Mouse (Mus musculus) heart, embryonic 16.5 days (tissue): Measurements from ENCODE around the gene Cct3. TPM values are rescaled to one million over a fixed set of nuclear protein-coding genes. Genes with fewer than 3 reads are reported as not detected.
A peak's percentile ranks its signal among the peaks of the same experiment; 100 is the strongest.
"Not testable (repeated sequence)": the region's sequence is repeated elsewhere in the genome, so short reads cannot be mapped to it uniquely, and the experiment has no call there.

ENCODE experiments used
- ATAC-seq: fragments of 200-750 bp; cut with Nextera tagmentation; replicated peaks from 2 replicates; pipeline ENCODE4 v1.8.0; 2017; ENCODE audit warnings: moderate number of reproducible peaks; ENCODE audit not compliant: insufficient read depth, low FRiP score; ENCODE audit errors: extremely low read depth
- H3K27ac ChIP-seq: fragments of 300-500 bp; sonication (generic); 2 replicates; pipeline ENCODE4 v1.5.1; 2014; ENCODE audit warnings: mild to moderate bottlenecking, low read length, control low read depth, moderate library complexity
- H3K27me3 ChIP-seq: fragments of 300-500 bp; sonication (generic); 2 replicates; pipeline ENCODE4 v1.6.1; 2014; ENCODE audit warnings: low read length, mixed read lengths; ENCODE audit not compliant: control insufficient read depth, insufficient read depth
- H3K36me3 ChIP-seq: fragments of 300-500 bp; sonication (generic); 2 replicates; pipeline ENCODE4 v1.6.1; 2014; ENCODE audit not compliant: control insufficient read depth, insufficient read depth
- H3K4me1 ChIP-seq: fragments of 300-500 bp; sonication (generic); 2 replicates; pipeline ENCODE4 v1.6.1; 2014; ENCODE audit warnings: low read length, mixed read lengths; ENCODE audit not compliant: control insufficient read depth, insufficient read depth
- H3K4me2 ChIP-seq: fragments of 300-500 bp; sonication (generic); 2 replicates; pipeline ENCODE4 v1.6.1; 2014; ENCODE audit warnings: low read depth, mild to moderate bottlenecking, control low read depth, low read length
- H3K4me3 ChIP-seq: fragments of 300-500 bp; sonication (generic); 2 replicates; pipeline ENCODE4 v1.5.1; 2014; ENCODE audit warnings: mild to moderate bottlenecking, control low read depth, low read length
- H3K9ac ChIP-seq: fragments of 300-500 bp; sonication (generic); 2 replicates; pipeline ENCODE4 v1.6.1; 2014; ENCODE audit warnings: low read length, control low read depth
- H3K9me3 ChIP-seq: fragments of 300-500 bp; sonication (generic); replicated peaks from 2 replicates; pipeline ENCODE4 v1.6.1; 2016; ENCODE audit warnings: low read length; ENCODE audit not compliant: control insufficient read depth
- WGBS: fragments of 180-500 bp; shearing (Covaris S2); extraction: QIAGEN DNeasy Blood & Tissue Kit; methylation state at CpG from one replicate; pipeline ENCODE4 v1.1.7; 2014; 5-methylcytosine and 5-hydroxymethylcytosine counted together
- polyA plus RNA-seq: library from polyadenylated mRNA; unstranded; fragments of >200 nt; fragmentation: Nextera tagmentation; extraction: Ambion mirVana; gene quantifications from 2 replicates; pipeline ENCODE4 v1.2.1, GENCODE M21; 2015

The Cct3 gene
- 383 and 394 TPM in 2 replicates for polyA plus RNA-seq

DNA sequence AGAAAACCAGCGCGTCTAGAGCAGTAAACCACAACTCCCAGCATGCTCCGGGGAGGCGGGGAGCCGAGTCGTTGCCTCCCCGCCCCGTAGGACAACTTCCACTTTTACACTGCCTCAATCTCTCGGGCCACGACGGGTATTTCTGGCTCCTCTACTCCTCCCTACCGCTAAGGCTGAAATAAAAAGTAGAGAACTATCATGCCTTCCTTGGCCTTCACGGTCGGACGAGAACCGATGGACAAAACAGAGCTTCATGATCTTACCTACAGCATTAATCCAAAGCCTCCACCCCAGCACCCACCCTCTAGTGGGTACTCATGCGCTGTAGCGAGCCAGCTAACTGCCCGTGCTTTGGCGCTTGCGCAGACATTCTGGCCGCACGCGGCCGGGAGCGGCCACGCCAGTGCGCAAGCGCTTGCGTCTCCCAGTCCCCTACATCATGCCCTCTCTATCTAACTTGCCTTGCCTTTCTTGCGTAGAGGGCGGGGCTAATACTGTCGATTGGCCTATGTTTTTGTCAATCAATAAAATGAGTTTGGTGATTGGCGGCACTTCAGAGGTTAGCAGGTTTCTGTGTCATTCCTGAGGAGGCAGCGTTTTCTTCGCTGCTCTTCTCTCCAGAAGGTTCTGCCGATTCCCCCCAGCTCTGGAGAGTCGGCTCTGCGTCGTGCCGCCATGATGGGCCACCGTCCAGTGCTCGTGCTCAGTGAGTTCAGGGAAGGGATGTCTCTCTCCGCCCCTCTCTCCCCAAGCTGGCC, at the start of gene Cct3, which contains the start of gene Tsacc:
TSS of gene Cct3 (plus strand) at position 556 of the 758 bp plus-strand sequence.
TSS of gene Tsacc (minus strand) at position 439 of the 758 bp plus-strand sequence.
- under 1% methylated on average over 44 of the region's 44 CpGs for WGBS
- Histone ChIP-seq H3K27me3 (no peaks in the 10 kb centered on the region), H3K9ac (peak within 1 kb of the TSS; percentile 91), H3K4me2 (peak within 1 kb of the TSS; percentile 81), H3K4me1 (peaks cover 15% of the 10 kb centered on the region), H3K36me3 (peaks cover 22% of the 10 kb centered on the region), H3K4me3 (peak within 1 kb of the TSS; percentile 94), H3K9me3 (no peaks in the 10 kb centered on the region), H3K27ac (peak within 1 kb of the TSS; percentile 97)
- ATAC-seq, result peak; percentile 99

DNA sequence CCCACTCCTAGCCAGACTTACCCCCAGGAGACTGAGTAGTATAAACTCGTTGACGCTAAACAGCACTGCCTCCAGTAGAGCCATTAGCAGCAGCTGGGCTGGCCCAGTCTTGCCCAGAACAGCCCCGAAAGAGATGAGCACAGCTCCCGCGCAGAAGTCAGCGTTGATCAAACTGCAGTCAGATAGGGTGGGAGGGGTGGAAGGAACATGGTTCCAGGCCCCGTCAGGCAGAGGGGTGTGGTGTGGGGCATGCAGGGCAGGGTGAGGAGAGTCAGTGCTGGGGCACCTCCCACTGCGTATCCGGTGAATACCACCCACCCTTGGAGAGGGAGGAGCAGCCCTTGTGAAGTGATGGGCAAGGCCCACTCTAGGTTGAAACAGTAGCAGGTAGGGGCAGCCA, 49.2 kb upstream of the Cct3 start:
- Histone ChIP-seq H3K9me3 (no peaks in the 10 kb centered on the region), H3K27ac (no peak overlapping the region), H3K4me1 (no peaks in the 10 kb centered on the region), H3K36me3 (no peaks in the 10 kb centered on the region), H3K27me3 (peaks cover 45% of the 10 kb centered on the region), H3K4me2 (no peak overlapping the region), H3K9ac (no peak overlapping the region), H3K4me3 (no peak overlapping the region)
- ATAC-seq, result no peak
- 59% methylated on average over 9 of the region's 9 CpGs for WGBS

DNA sequence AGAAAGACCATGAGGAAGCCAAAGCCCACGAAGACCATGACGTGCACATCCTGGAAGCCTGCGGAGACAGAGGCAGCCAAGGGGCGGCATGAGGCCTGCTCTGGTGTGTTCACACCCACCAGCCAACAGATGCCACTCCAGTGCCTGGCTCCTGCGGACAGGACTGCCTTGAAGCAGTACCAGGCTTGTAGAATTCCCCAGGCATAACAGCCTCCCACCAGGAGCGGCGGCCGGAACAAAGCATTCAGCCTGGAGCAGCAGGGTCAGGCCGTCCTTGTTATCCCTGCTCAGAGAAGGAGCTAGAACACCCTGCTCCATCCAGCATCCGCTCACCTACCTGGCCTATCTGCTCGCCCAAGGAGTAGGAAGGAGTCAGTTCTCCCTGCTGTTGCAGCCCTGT, 48.5 kb upstream of the Cct3 start:
- Histone ChIP-seq H3K36me3 (no peaks in the 10 kb centered on the region), H3K9me3 (no peaks in the 10 kb centered on the region), H3K9ac (no peak overlapping the region), H3K4me1 (no peaks in the 10 kb centered on the region), H3K4me2 (no peak overlapping the region), H3K27me3 (peaks cover 43% of the 10 kb centered on the region), H3K27ac (no peak overlapping the region), H3K4me3 (no peak overlapping the region)
- no peak for ATAC-seq
- 78% methylated on average over 11 of the region's 11 CpGs for WGBS

DNA sequence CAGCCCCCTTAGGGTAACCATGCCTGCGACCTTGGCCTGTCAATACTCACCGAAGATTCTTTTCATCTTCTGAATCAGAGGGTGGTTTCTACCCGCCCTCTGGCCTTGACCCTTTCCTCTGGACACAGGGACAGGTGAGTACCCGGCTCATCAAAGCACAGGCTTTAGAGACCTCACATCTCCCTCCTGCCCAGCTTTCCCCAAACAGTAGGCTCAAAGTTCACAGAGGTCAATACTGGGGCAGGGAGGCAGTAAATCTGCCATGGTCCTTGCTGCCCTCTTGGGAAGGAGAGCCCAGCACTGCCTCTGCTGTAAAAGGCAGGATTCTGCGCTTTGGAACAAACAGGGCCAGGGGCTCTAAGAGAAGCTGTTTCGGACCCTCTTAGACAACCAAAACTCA, 44.2 kb upstream of the Cct3 start:
- ATAC-seq, result no peak
- 65% methylated on average over 6 of the region's 6 CpGs for WGBS
- Histone ChIP-seq H3K9ac (no peak overlapping the region), H3K4me2 (no peak overlapping the region), H3K36me3 (no peaks in the 10 kb centered on the region), H3K27ac (no peak overlapping the region), H3K27me3 (peaks cover 44% of the 10 kb centered on the region), H3K9me3 (no peaks in the 10 kb centered on the region), H3K4me3 (no peak overlapping the region), H3K4me1 (0 out of 2 replicates have a peak, but pooled peaks cover 4% of the 10 kb centered on the region)

DNA sequence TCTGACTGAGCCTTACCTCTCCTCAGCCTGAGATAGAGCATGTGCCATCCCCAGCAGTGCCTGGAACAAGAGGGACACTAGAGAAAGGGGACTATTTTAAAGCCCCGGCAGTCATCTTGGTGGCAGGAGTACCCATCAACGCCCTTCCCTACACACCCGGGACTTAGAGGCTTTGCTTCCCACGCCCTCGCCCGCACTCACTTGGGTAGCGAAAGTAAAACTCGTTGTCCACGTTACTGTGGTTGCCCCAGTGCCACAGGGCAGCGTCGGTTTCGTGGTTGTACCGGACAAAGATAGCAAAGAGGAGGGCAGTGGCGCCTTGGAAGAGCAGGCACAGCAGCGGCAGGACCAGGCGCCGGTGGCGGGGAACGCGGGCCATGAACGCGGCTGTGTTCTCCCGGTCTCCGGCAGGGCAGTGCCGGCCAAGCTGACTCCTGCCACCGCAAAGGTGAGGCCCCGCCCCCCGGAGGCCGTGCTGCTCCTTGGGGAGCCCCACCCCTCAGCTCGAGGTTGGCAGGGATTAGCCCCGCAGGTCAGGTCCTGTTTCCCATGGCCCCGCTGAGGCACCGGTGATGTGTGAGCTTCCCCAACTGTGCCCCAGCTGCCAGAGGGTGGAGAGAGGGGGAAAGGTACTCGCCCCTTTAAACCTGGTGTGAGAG, 42.5 kb upstream of the Cct3 start, which contains the start of gene Rhbg:
TSS of gene Rhbg (minus strand) at position 442 of the 659 bp plus-strand sequence.
- Histone ChIP-seq H3K36me3 (no peaks in the 10 kb centered on the region), H3K9me3 (no peaks in the 10 kb centered on the region), H3K27me3 (peaks cover 44% of the 10 kb centered on the region), H3K4me2 (peak within 1 kb of the TSS; percentile 76), H3K4me3 (peak within 1 kb of the TSS; percentile 53), H3K4me1 (0 out of 2 replicates have a peak, but pooled peaks cover 4% of the 10 kb centered on the region), H3K9ac (peak within 1 kb of the TSS; percentile 49; the same call in 1 of the 2 replicates), H3K27ac (no peak within 1 kb of the TSS)
- WGBS, result under 1% methylated on average over 34 of the region's 34 CpGs
- ATAC-seq, result no peak

DNA sequence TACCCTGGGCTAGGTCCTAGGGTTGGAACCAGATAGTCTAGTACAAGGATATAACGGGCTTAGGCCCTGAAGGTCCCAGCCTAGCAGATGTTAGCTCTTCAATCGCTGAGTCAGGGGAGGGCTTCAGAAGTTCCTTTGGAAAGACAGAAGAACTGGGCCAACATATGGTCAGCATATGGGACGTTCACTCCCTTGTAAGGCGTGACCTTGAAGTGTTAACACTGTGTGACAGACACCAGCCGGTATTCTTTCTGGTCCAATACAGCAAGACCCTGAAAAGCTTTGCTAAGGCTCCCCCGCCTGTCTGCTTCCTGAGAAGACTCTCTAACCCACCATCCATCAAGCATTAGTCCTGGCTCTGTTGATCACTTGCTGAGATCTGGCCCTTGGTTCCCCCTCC, 41.0 kb upstream of the Cct3 start:
- Histone ChIP-seq H3K36me3 (no peaks in the 10 kb centered on the region), H3K27me3 (peaks cover 42% of the 10 kb centered on the region), H3K4me3 (no peak overlapping the region), H3K4me1 (0 out of 2 replicates have a peak, but pooled peaks cover 4% of the 10 kb centered on the region), H3K27ac (no peak overlapping the region), H3K9ac (no peak overlapping the region), H3K9me3 (no peaks in the 10 kb centered on the region), H3K4me2 (no peak overlapping the region)
- WGBS, result 48% methylated on average over 6 of the region's 6 CpGs
- peak; percentile 37; the same call in 1 of the 2 replicates for ATAC-seq

DNA sequence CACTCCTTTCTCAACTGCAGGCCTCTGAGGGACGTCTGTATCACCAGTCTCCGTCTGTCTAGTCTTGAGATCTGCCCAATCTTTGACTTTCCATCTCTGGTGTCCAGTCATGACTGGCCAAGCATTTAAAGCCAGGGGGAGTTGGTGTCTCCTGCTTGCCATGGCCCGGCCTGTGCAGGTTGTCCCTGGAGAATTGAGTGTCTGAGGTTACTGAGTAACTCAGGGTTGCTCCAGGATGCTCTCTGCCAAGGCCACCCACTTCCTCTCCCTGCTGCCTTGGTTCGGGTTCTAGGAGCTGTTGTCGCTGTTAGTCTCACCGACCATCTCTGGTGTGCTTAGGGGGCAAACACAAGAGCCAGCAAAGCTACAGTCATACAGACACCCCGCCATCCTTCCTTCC, 40.5 kb upstream of the Cct3 start:
- WGBS, result 52% methylated on average over 7 of the region's 7 CpGs
- ATAC-seq, result no peak
- H3K27me3 ChIP-seq, result peaks cover 42% of the 10 kb centered on the region

DNA sequence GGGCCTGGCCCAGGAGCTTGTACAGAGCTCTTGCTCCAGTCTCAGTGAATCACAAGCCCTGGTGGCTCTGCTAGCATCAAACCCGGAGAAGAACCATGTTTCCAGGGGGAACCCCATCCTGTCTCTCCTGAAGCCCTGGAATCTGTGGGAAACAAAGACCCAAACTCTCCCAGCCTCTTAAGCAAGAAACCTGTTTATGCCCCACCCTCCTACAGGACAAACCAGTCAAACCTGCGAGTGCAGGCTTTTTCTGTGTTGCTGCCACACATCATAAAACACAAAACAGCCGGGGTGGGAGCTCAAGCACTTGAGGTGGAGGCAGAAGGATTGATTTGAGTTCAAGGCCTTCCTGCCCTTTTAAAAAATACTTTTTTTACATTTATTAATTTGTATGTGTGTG, 34.6 kb upstream of the Cct3 start:
- no peaks in the 10 kb centered on the region for H3K36me3 ChIP-seq
- no peaks in the 10 kb centered on the region for H3K4me1 ChIP-seq
- 60% methylated on average over 3 of the region's 3 CpGs for WGBS
- no peak overlapping the region for H3K27ac ChIP-seq
- no peaks in the 10 kb centered on the region for H3K9me3 ChIP-seq
- no peak for ATAC-seq
- no peaks in the 10 kb centered on the region for H3K27me3 ChIP-seq
- no peak overlapping the region for H3K9ac ChIP-seq
- no peak overlapping the region for H3K4me2 ChIP-seq
- H3K4me3 ChIP-seq, result no peak overlapping the region

More for the DNA sequence above, 40.5 kb upstream of the Cct3 start:
- no peak overlapping the region for H3K9ac ChIP-seq
- no peak overlapping the region for H3K4me2 ChIP-seq
- H3K27ac ChIP-seq, result no peak overlapping the region
- no peak overlapping the region for H3K4me3 ChIP-seq
- H3K4me1 ChIP-seq, result 0 out of 2 replicates have a peak, but pooled peaks cover 4% of the 10 kb centered on the region
- no peaks in the 10 kb centered on the region for H3K36me3 ChIP-seq
- no peaks in the 10 kb centered on the region for H3K9me3 ChIP-seq

DNA sequence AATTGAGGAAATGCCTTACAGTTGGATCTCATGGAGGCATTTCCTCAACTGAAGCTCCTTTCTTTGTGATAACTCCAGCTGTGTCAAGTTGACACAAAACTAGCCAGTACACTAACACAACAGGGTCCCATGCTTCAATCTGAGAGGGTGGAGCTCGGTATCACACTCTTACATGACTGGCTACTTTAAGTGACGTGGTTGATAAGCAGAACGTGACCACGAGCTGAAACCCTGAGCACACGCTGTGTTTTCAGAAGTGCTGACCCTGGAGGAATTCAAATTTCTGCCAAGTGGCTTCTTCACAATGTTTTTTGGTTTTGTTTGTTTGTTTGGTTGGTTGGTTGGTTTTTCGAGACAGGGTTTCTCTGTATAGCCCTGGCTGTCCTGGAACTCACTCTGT, 28.9 kb upstream of the Cct3 start:
- H3K4me3 ChIP-seq, ATAC-seq, H3K9me3 ChIP-seq, H3K27me3 ChIP-seq, H3K4me2 ChIP-seq, H3K36me3 ChIP-seq, H3K4me1 ChIP-seq, H3K27ac ChIP-seq, H3K9ac ChIP-seq: not testable (repeated sequence)
- WGBS, result 53% methylated on average over 6 of the region's 6 CpGs
